Mouse (Mus musculus) spleen, adult 2 months (tissue): ENCODE data around the gene Tbrg4. TPM values are rescaled to one million over a fixed set of nuclear protein-coding genes. Genes with fewer than 3 reads are reported as not detected.

Experiments
- DNase-seq, 2 experiments: peaks; one replicate each; pipeline versions ENCODE4 v3.0.0 to v3.0.0-alpha.2; 2012 to 2021; ENCODE audit warnings: low spot score in 2 of 2, low read depth in 1 of 2
- H3K27ac ChIP-seq: fragments of 200-500 bp; 2 replicates; pipeline ENCODE4 v1.5.1; 2012; ENCODE audit warnings: low read length, inconsistent platforms; ENCODE audit not compliant: insufficient read depth
- H3K27me3 ChIP-seq: fragments of 200-500 bp; 2 replicates; pipeline ENCODE4 v1.6.1; 2012; ENCODE audit warnings: mild to moderate bottlenecking, moderate library complexity, low read length, inconsistent platforms; ENCODE audit not compliant: control insufficient read depth, insufficient read depth
- H3K36me3 ChIP-seq: fragments of 200-500 bp; 2 replicates; pipeline ENCODE4 v1.6.1; 2012; ENCODE audit warnings: mild to moderate bottlenecking, low read length, inconsistent platforms; ENCODE audit not compliant: control insufficient read depth, insufficient read depth
- H3K4me1 ChIP-seq: fragments of 200-500 bp; 2 replicates; pipeline ENCODE4 v1.6.1; 2011; ENCODE audit warnings: inconsistent platforms; ENCODE audit not compliant: control insufficient read depth, insufficient read depth, insufficient read length
- H3K4me3 ChIP-seq: fragments of 200-500 bp; 2 replicates; pipeline ENCODE4 v1.5.1; 2011; ENCODE audit warnings: mild to moderate bottlenecking, inconsistent platforms; ENCODE audit not compliant: insufficient read depth, insufficient read length; ENCODE audit errors: extremely low read depth
- CTCF ChIP-seq: fragments of 200-500 bp; IDR thresholded peaks from 2 replicates; pipeline ENCODE4 v1.5.1; 2011; ENCODE audit warnings: mild to moderate bottlenecking, inconsistent platforms; ENCODE audit not compliant: insufficient read depth, insufficient read length, insufficient replicate concordance; ENCODE audit errors: extremely low read depth
- POLR2A ChIP-seq: fragments of 200-500 bp; IDR thresholded peaks from 2 replicates; pipeline ENCODE4 v1.6.1; 2011; ENCODE audit warnings: low read depth, low read length, inconsistent platforms
- WGBS: fragments of 180-500 bp; shearing (Covaris S2); methylation state at CpG from one replicate; pipeline ENCODE4 v1.1.7; 2018; 5-methylcytosine and 5-hydroxymethylcytosine counted together
- polyA plus RNA-seq: library from polyadenylated mRNA; depleted of rRNA; stranded (reverse); fragments of >200 nt; gene quantifications from 2 replicates; pipeline ENCODE4 v1.2.3, GENCODE M21; 2012; rRNA removed

Gene Tbrg4
- 88.6 and 125 TPM in 2 replicates for polyA plus RNA-seq

GRCm38 (mm10) chr11:6625478-6626387 lies at the start of gene Tbrg4:
Gene Tbrg4, minus strand, starts transcription at chr11:6626067.
- peak; percentile 87 to 91 for DNase-seq
- Histone ChIP-seq H3K36me3 (peaks cover 21% of the 10 kb centered on the region), H3K27me3 (no peaks in the 10 kb centered on the region), H3K4me3 (peak within 1 kb of the TSS; percentile 67), H3K4me1 (peaks cover 17% of the 10 kb centered on the region), H3K27ac (peak within 1 kb of the TSS; percentile 91)
- WGBS = under 1% methylated on average over 66 of the region's 66 CpGs
- peak; percentile 8; the same call in 1 of the 2 replicates for TF ChIP-seq CTCF
- peak; percentile 87 for TF ChIP-seq POLR2A

DNA sequence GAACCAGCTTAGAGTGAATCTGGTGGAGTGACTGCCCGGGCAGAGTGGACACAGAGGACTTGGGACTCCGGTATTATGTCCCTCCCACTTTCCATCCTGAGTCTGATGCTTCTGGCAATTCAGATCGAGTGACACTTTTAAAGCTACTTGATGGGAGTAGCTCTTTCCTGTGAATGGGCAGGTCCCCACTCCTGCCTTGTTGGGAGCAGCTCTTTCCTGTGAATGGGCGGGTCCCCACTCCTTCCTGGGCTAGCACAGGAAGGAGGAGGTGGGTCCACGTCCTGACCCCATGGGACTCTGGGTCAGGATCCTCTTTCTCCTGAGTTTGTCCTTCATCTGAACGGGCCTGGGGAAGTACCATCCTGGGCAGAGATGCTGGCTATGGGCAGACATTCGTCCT lies 49.5 kb upstream of the Tbrg4 start:
- no peak overlapping the region for H3K4me3 ChIP-seq
- TF ChIP-seq POLR2A = no peak
- no peak for TF ChIP-seq CTCF
- 39% methylated on average over 7 of the region's 7 CpGs for WGBS
- no peak for DNase-seq
- no peaks in the 10 kb centered on the region; the same call in 1 of the 2 replicates for H3K4me1 ChIP-seq
- no peaks in the 10 kb centered on the region for H3K36me3 ChIP-seq
- H3K27ac ChIP-seq = no peak overlapping the region
- H3K27me3 ChIP-seq = no peaks in the 10 kb centered on the region

DNA sequence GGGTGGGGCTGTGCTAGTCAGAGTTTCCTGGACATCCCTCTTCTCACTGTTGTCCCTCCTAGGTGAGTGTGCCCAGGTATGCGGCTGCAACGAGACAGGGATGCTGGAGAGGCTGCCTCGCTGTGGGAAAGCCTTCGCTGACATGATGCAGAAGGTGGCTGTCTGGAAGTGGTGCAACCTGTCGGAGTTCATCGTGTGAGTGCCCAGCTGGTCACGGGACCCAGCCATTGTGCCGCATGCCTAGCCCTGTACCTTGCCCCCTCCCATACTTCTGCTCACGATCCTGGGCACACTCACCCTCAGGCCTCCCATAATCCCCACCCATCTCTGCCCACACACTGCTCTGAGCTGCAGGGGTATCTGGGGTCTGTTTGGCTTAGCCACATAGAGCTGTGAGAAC lies 48.8 kb upstream of the Tbrg4 start:
- Histone ChIP-seq H3K36me3 (no peaks in the 10 kb centered on the region), H3K27ac (no peak overlapping the region), H3K4me3 (no peak overlapping the region), H3K27me3 (no peaks in the 10 kb centered on the region), H3K4me1 (no peaks in the 10 kb centered on the region)
- no peak for DNase-seq
- 91% methylated on average over 9 of the region's 9 CpGs for WGBS
- TF ChIP-seq CTCF = no peak
- TF ChIP-seq POLR2A = no peak

- Histone ChIP-seq H3K4me1 (no peaks in the 10 kb centered on the region; the same call in 1 of the 2 replicates), H3K4me3 (no peak overlapping the region), H3K36me3 (no peaks in the 10 kb centered on the region), H3K27ac (no peak overlapping the region), H3K27me3 (no peaks in the 10 kb centered on the region)
- WGBS = 86% methylated on average over 4 of the region's 4 CpGs
- no peak for DNase-seq
- TF ChIP-seq CTCF (no peak), POLR2A (no peak)
These were observed 45.0 kb upstream of the Tbrg4 start for GRCm38 (mm10) chr11:6670826-6671225.

DNA sequence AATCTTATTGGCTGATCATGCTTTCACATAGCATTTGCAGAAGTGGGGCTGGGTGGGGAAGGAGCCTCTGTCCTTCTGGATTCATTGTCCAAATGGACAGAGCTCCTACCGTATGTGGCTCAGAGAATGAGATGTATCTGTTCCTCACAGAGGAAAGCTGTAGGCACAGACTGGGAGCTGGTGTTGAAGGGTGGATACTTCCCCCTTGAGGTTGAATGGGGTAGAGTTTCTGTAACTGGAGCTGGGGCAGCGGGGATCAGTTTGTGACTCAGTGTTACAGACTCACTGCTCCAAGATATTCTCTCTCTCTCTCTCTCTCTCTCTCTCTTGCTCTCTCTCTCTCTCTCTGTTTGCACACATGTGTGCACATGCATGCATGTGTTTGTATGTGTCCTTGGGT lies 44.2 kb upstream of the Tbrg4 start:
- WGBS = 70% methylated on average over 2 of the region's 2 CpGs
- no peaks in the 10 kb centered on the region for H3K27me3 ChIP-seq
- TF ChIP-seq CTCF (no peak), POLR2A (no peak)
- no peak overlapping the region for H3K4me3 ChIP-seq
- no peak for DNase-seq
- no peaks in the 10 kb centered on the region for H3K36me3 ChIP-seq
- H3K27ac ChIP-seq = no peak overlapping the region
- no peaks in the 10 kb centered on the region; the same call in 1 of the 2 replicates for H3K4me1 ChIP-seq

GRCm38 (mm10) chr11:6669041-6669440 lies 43.2 kb upstream of the Tbrg4 start:
- no peaks in the 10 kb centered on the region for H3K36me3 ChIP-seq
- no peaks in the 10 kb centered on the region; the same call in 1 of the 2 replicates for H3K4me1 ChIP-seq
- DNase-seq = no peak
- H3K27ac ChIP-seq = no peak overlapping the region
- TF ChIP-seq CTCF (no peak), POLR2A (no peak)
- no peaks in the 10 kb centered on the region for H3K27me3 ChIP-seq
- 63% methylated on average over 9 of the region's 9 CpGs for WGBS
- no peak overlapping the region for H3K4me3 ChIP-seq

DNA sequence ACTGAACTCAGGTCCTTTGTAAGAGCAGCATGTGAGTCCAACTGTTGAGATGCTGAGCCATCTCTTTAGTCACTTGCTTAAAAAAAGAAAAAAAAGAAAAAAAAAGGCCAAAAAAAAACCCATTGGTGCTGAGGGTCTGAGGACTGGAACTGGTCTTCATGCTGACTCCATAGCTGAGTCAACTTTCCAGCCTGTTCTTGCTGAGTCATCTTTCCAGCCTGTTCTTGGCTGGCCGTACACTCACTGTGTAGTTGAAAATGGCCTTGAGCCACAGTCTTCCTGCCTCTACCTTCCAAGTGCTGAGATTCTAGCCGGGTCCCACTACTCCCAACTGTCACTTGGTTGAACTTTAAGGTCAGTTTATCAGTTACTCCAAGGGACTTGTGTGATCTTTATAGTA lies 40.8 kb upstream of the Tbrg4 start:
- TF ChIP-seq CTCF = no peak
- no peak for TF ChIP-seq POLR2A
- WGBS = 71% methylated on average over 2 of the region's 2 CpGs
- no peaks in the 10 kb centered on the region; the same call in 1 of the 2 replicates for H3K4me1 ChIP-seq

More for the DNA sequence above, 40.8 kb upstream of the Tbrg4 start:
- H3K27ac ChIP-seq = no peak overlapping the region
- H3K27me3 ChIP-seq = no peaks in the 10 kb centered on the region
- H3K4me3 ChIP-seq = no peak overlapping the region
- DNase-seq = no peak
- no peaks in the 10 kb centered on the region for H3K36me3 ChIP-seq
